Mouse (Mus musculus): ENCODE results near the gene Rims1. TPM values are rescaled to one million over a fixed set of nuclear protein-coding genes. Genes with fewer than 3 reads are reported as not detected.

The Rims1 gene
- polyA plus RNA-seq, 1 experiment from 2014 or later, result 3.2 TPM

- Histone ChIP-seq H3K4me1 (ENCODE audit: control insufficient read depth, insufficient read depth, low read length) (no peaks in the 10 kb centered on the region), H3K27ac (ENCODE audit: low read depth, low read length) (no peak overlapping the region), H3K4me2 (ENCODE audit: low read length) (no peak overlapping the region), H3K4me3 (ENCODE audit: low read depth, low read length) (no peak overlapping the region), H3K9me3 (replicated peaks; ENCODE audit: control insufficient read depth, low read length) (no peaks in the 10 kb centered on the region), H3K36me3 (ENCODE audit: control insufficient read depth, insufficient read depth, low read length) (no peaks in the 10 kb centered on the region), H3K9ac (ENCODE audit: low read length) (no peak overlapping the region), H3K27me3 (replicated peaks; ENCODE audit: control insufficient read depth, insufficient read depth, low read length) (no peaks in the 10 kb centered on the region)
- no peak for DNase-seq (ENCODE audit: low spot score)
- ATAC-seq, result no peak
- WGBS, result 82% methylated on average over 5 of the region's 5 CpGs
Measured at GRCm38 (mm10) chr1:22422102-22422501, 383.7 kb downstream of the Rims1 start.

- Histone ChIP-seq H3K36me3 (ENCODE audit: control insufficient read depth, insufficient read depth, low read length) (no peaks in the 10 kb centered on the region), H3K9me3 (replicated peaks; ENCODE audit: control insufficient read depth, low read length) (no peaks in the 10 kb centered on the region), H3K4me3 (ENCODE audit: low read depth, low read length) (no peak overlapping the region), H3K4me2 (ENCODE audit: low read length) (no peak overlapping the region), H3K27me3 (replicated peaks; ENCODE audit: control insufficient read depth, insufficient read depth, low read length) (no peaks in the 10 kb centered on the region), H3K27ac (ENCODE audit: low read depth, low read length) (no peak overlapping the region), H3K9ac (ENCODE audit: low read length) (no peak overlapping the region), H3K4me1 (ENCODE audit: control insufficient read depth, insufficient read depth, low read length) (no peaks in the 10 kb centered on the region)
- 86% methylated on average over 7 of the region's 7 CpGs for WGBS
- DNase-seq (ENCODE audit: low spot score) (no peak), ATAC-seq (no peak)
Measured at GRCm38 (mm10) chr1:22410173-22410572, 395.6 kb downstream of the Rims1 start.

DNA sequence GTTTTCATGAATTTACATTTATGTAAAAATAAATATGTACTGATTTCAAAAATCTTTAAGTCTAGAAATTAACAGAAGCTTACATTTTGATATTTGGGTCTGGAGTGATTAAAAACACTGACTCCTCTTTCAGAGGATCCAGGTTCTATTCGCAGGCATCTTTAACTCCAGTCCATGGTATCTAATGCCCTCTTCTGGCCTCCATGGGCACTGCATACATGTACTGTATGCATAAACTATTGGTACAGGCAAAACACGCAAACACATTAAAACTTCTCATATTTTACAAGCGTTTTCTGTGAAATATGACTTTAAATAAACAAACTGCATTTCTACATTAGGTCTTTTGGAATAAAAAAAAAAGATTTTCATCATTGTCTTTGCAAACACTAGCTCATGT lies 419.4 kb downstream of the Rims1 start:
- no peaks in the 10 kb centered on the region for H3K9me3 ChIP-seq (replicated peaks; ENCODE audit: control insufficient read depth, low read length)
- H3K4me1 ChIP-seq (ENCODE audit: control insufficient read depth, insufficient read depth, low read length), result no peaks in the 10 kb centered on the region
- ATAC-seq (no peak), DNase-seq (ENCODE audit: low spot score) (peak; percentile 12)
- H3K4me3 ChIP-seq (ENCODE audit: low read depth, low read length), result no peak overlapping the region
- no peak overlapping the region for H3K4me2 ChIP-seq (ENCODE audit: low read length)
- H3K27me3 ChIP-seq (replicated peaks; ENCODE audit: control insufficient read depth, insufficient read depth, low read length), result no peaks in the 10 kb centered on the region
- H3K27ac ChIP-seq (ENCODE audit: low read depth, low read length), result no peak overlapping the region
- no peaks in the 10 kb centered on the region for H3K36me3 ChIP-seq (ENCODE audit: control insufficient read depth, insufficient read depth, low read length)
- WGBS, result 75% methylated on average over 3 of the region's 3 CpGs
- no peak overlapping the region for H3K9ac ChIP-seq (ENCODE audit: low read length)

DNA sequence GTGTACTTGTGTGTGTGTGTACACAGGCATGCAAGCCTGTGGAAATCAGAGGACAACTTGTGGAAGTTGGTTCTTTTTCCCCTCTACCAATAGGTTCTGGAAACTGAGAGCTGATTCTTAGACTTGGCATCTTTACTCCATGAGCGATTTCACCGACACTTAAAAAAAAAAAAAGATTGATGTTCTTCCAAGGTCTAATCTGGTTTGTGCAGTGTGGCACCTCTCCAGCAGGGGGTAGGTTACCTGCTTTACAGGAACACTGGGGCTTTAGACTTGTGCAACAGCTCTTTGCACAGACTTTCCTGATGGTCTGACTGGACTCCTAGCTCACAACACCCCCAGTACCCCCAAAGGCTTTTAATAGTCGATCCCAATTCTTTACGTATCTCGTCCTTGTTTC lies 428.1 kb downstream of the Rims1 start:
- Histone ChIP-seq H3K4me1 (ENCODE audit: control insufficient read depth, insufficient read depth, low read length) (peaks cover 4% of the 10 kb centered on the region; the same call in 1 of the 2 replicates), H3K36me3 (ENCODE audit: control insufficient read depth, insufficient read depth, low read length) (no peaks in the 10 kb centered on the region), H3K4me2 (ENCODE audit: low read length) (no peak overlapping the region), H3K4me3 (ENCODE audit: low read depth, low read length) (no peak overlapping the region), H3K27me3 (replicated peaks; ENCODE audit: control insufficient read depth, insufficient read depth, low read length) (no peaks in the 10 kb centered on the region), H3K9ac (ENCODE audit: low read length) (no peak overlapping the region), H3K27ac (ENCODE audit: low read depth, low read length) (no peak overlapping the region), H3K9me3 (replicated peaks; ENCODE audit: control insufficient read depth, low read length) (no peaks in the 10 kb centered on the region)
- DNase-seq (ENCODE audit: low spot score) (no peak), ATAC-seq (0 out of 2 replicates have a peak, but pooled peaks have one; percentile 10)
- WGBS, result 69% methylated on average over 5 of the region's 5 CpGs

- Histone ChIP-seq H3K9ac (ENCODE audit: low read length) (no peak overlapping the region), H3K36me3 (ENCODE audit: control insufficient read depth, insufficient read depth, low read length) (no peaks in the 10 kb centered on the region), H3K27me3 (replicated peaks; ENCODE audit: control insufficient read depth, insufficient read depth, low read length) (no peaks in the 10 kb centered on the region), H3K4me2 (ENCODE audit: low read length) (no peak overlapping the region), H3K4me3 (ENCODE audit: low read depth, low read length) (no peak overlapping the region), H3K4me1 (ENCODE audit: control insufficient read depth, insufficient read depth, low read length) (peaks cover 4% of the 10 kb centered on the region; the same call in 1 of the 2 replicates), H3K27ac (ENCODE audit: low read depth, low read length) (no peak overlapping the region), H3K9me3 (replicated peaks; ENCODE audit: control insufficient read depth, low read length) (no peaks in the 10 kb centered on the region)
- WGBS, result 23% methylated on average over 6 of the region's 6 CpGs
- 0 out of 2 replicates have a peak, but pooled peaks have one; percentile 44 for ATAC-seq
- no peak for DNase-seq (ENCODE audit: low spot score)
Measured at GRCm38 (mm10) chr1:22377062-22377461, 428.7 kb downstream of the Rims1 start.

DNA sequence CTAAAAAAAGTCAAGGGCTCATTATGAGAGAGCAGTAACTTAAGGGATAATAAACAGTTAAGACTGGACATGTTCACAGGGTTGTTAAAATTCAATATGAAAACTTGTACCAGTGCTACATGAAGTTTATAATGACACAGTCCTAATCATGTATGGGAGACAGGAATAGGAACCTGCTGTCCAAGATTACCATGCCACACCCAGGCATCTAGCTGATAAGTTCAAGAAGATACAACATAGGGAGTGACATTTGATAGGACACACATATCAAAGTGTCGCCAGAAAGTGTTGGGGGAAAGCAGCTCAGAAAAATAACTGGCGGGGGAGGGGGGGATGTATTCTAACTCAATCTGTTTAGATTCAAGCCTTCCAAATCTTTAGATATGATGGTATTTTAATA lies 449.6 kb downstream of the Rims1 start:
- Histone ChIP-seq H3K36me3 (ENCODE audit: control insufficient read depth, insufficient read depth, low read length) (no peaks in the 10 kb centered on the region), H3K27me3 (replicated peaks; ENCODE audit: control insufficient read depth, insufficient read depth, low read length) (no peaks in the 10 kb centered on the region), H3K4me3 (ENCODE audit: low read depth, low read length) (no peak overlapping the region), H3K9me3 (replicated peaks; ENCODE audit: control insufficient read depth, low read length) (no peaks in the 10 kb centered on the region), H3K4me1 (ENCODE audit: control insufficient read depth, insufficient read depth, low read length) (no peaks in the 10 kb centered on the region), H3K27ac (ENCODE audit: low read depth, low read length) (no peak overlapping the region), H3K4me2 (ENCODE audit: low read length) (no peak overlapping the region), H3K9ac (ENCODE audit: low read length) (no peak overlapping the region)
- ATAC-seq (no peak), DNase-seq (ENCODE audit: low spot score) (no peak)
- 89% methylated on average over 2 of the region's 2 CpGs for WGBS

DNA sequence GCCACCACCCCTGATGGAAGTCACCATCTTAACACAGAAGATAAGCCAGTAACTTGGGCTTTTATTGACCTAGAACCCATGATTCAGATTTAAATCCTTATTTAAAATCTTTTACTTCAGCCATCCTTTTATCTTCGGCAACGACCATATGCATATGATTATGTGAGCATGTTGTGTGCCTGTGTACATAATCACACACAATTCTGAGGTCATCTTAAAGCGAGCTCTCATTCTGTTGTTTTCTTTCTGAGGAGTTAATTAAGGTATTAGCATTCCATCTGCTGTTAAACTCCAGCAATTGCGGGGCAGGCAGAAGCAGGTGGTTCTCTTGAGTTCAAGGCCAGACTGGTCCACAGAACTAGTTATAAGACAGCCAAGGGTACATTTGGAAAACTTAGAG lies 452.1 kb downstream of the Rims1 start:
- Histone ChIP-seq H3K4me3 (ENCODE audit: low read depth, low read length) (no peak overlapping the region), H3K9me3 (replicated peaks; ENCODE audit: control insufficient read depth, low read length) (no peaks in the 10 kb centered on the region), H3K27me3 (replicated peaks; ENCODE audit: control insufficient read depth, insufficient read depth, low read length) (no peaks in the 10 kb centered on the region), H3K36me3 (ENCODE audit: control insufficient read depth, insufficient read depth, low read length) (no peaks in the 10 kb centered on the region), H3K4me1 (ENCODE audit: control insufficient read depth, insufficient read depth, low read length) (no peaks in the 10 kb centered on the region), H3K27ac (ENCODE audit: low read depth, low read length) (no peak overlapping the region), H3K9ac (ENCODE audit: low read length) (no peak overlapping the region), H3K4me2 (ENCODE audit: low read length) (no peak overlapping the region)
- peak; percentile 68 for ATAC-seq
- 36% methylated on average over 4 of the region's 4 CpGs for WGBS
- peak; percentile 27 for DNase-seq (ENCODE audit: low spot score)

DNA sequence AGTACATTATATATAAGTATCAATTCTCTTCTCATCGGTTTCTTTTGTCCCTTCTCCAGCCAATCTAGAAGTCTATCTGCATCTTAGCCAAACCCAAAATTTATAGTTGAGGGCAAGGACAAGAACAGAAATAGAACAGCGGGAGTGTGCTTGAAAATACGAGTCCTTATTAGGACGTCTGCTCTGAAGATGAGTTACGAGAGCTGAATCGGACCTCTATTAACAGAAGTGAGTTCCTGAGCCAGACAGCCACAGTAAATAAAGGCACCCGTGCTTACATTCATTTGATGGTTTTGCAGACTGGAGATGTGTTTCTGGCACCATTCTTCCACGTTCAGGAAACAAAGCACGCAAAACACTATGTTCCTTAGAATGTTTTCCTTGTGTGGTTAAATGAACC lies 466.9 kb downstream of the Rims1 start:
- Histone ChIP-seq H3K4me3 (ENCODE audit: low read depth, low read length) (no peak overlapping the region), H3K27ac (ENCODE audit: low read depth, low read length) (no peak overlapping the region), H3K4me1 (ENCODE audit: control insufficient read depth, insufficient read depth, low read length) (no peaks in the 10 kb centered on the region), H3K36me3 (ENCODE audit: control insufficient read depth, insufficient read depth, low read length) (no peaks in the 10 kb centered on the region), H3K27me3 (replicated peaks; ENCODE audit: control insufficient read depth, insufficient read depth, low read length) (no peaks in the 10 kb centered on the region), H3K9me3 (replicated peaks; ENCODE audit: control insufficient read depth, low read length) (no peaks in the 10 kb centered on the region), H3K9ac (ENCODE audit: low read length) (no peak overlapping the region), H3K4me2 (ENCODE audit: low read length) (no peak overlapping the region)
- DNase-seq (ENCODE audit: low spot score) (no peak), ATAC-seq (no peak)
- WGBS, result 76% methylated on average over 9 of the region's 9 CpGs

- 21% methylated on average over 6 of the region's 6 CpGs for WGBS
- Histone ChIP-seq H3K4me2 (ENCODE audit: low read length) (no peak overlapping the region), H3K4me1 (ENCODE audit: control insufficient read depth, insufficient read depth, low read length) (no peaks in the 10 kb centered on the region), H3K36me3 (ENCODE audit: control insufficient read depth, insufficient read depth, low read length) (no peaks in the 10 kb centered on the region), H3K4me3 (ENCODE audit: low read depth, low read length) (no peak overlapping the region), H3K9me3 (replicated peaks; ENCODE audit: control insufficient read depth, low read length) (no peaks in the 10 kb centered on the region), H3K27ac (ENCODE audit: low read depth, low read length) (no peak overlapping the region), H3K9ac (ENCODE audit: low read length) (no peak overlapping the region), H3K27me3 (replicated peaks; ENCODE audit: control insufficient read depth, insufficient read depth, low read length) (no peaks in the 10 kb centered on the region)
- DNase-seq (ENCODE audit: low spot score) (no peak), ATAC-seq (peak; percentile 20; the same call in 1 of the 2 replicates)
Measured at GRCm38 (mm10) chr1:22320941-22321676, 484.7 kb downstream of the Rims1 start.

Measured in forebrain, embryonic 14.5 days (tissue).